Mouse (Mus musculus) CH12.LX (cell line): ENCODE measurements around the gene Gm10031. TPM values are rescaled to one million over a fixed set of nuclear protein-coding genes. Genes with fewer than 3 reads are reported as not detected.
A peak's percentile ranks its signal among the peaks of the same experiment; 100 is the strongest.

ENCODE experiments used
- DNase-seq: peaks from one replicate; pipeline ENCODE4 v3.0.0-alpha.2; 2013; ENCODE audit errors: extremely low read depth
- H3K27ac ChIP-seq: 2 replicates; pipeline ENCODE4 v1.5.1; 2012; ENCODE audit warnings: low read depth, mild to moderate bottlenecking, control low read depth, moderate library complexity; ENCODE audit not compliant: insufficient read depth
- H3K27me3 ChIP-seq: replicated peaks from 2 replicates; pipeline ENCODE3; 2012; ENCODE audit warnings: inconsistent platforms
- H3K36me3 ChIP-seq, 2 experiments: replicated peaks in 1 of 2; 2 replicates each; pipeline versions ENCODE3 to v1.6.1; 2012; ENCODE audit warnings: inconsistent platforms in 1 of 2, low read length in 1 of 2, mild to moderate bottlenecking in 1 of 2, mixed read lengths in 1 of 2, moderate library complexity in 1 of 2; ENCODE audit not compliant: control insufficient read depth in 1 of 2, insufficient read depth in 1 of 2
- H3K4me1 ChIP-seq, 2 experiments: 2 replicates each; pipeline ENCODE4 v1.6.1; 2012; ENCODE audit warnings: inconsistent platforms in 1 of 2, moderate library complexity in 1 of 2; ENCODE audit not compliant: insufficient read depth in 2 of 2, control insufficient read depth in 1 of 2
- H3K4me2 ChIP-seq: 2 replicates; pipeline ENCODE4 v1.6.1; 2012; ENCODE audit warnings: low read depth, mild to moderate bottlenecking, control low read depth; ENCODE audit not compliant: poor library complexity, insufficient read depth, severe bottlenecking
- H3K4me3 ChIP-seq, 3 experiments: fragments of 150-350 bp in 1 of 3; sonication (generic) in 1 of 3; replicated peaks in 1 of 3; 2 replicates each; pipeline versions ENCODE3 to v1.5.1; 2011 to 2012; ENCODE audit warnings: low read depth in 2 of 3, low read length in 2 of 3, mild to moderate bottlenecking in 2 of 3, moderate library complexity in 2 of 3, control low read depth in 1 of 3, improper control_type of control experiment in 1 of 3, inconsistent platforms in 1 of 3, mixed read lengths in 1 of 3; ENCODE audit not compliant: poor library complexity in 1 of 3
- H3K79me2 ChIP-seq: replicated peaks from 2 replicates; pipeline ENCODE4 v1.6.1; 2012; ENCODE audit warnings: mild to moderate bottlenecking, moderate library complexity; ENCODE audit not compliant: control insufficient read depth, poor library complexity, insufficient read depth, severe bottlenecking; ENCODE audit errors: extremely low read depth
- H3K9ac ChIP-seq: 2 replicates; pipeline ENCODE4 v1.6.1; 2012; ENCODE audit warnings: low read depth, mild to moderate bottlenecking, control low read depth, moderate library complexity; ENCODE audit not compliant: insufficient read depth
- H3K9me3 ChIP-seq: replicated peaks from 2 replicates; pipeline ENCODE3; 2012; ENCODE audit warnings: low read length, inconsistent platforms, mixed read lengths
- CHD2 ChIP-seq: IDR thresholded peaks from 2 replicates; pipeline ENCODE4 v1.6.1; 2011; ENCODE audit warnings: low read length, improper control_type of control experiment
- CTCF ChIP-seq, 2 experiments: IDR thresholded peaks in 1 of 2; conservative IDR thresholded peaks in 1 of 2; 2 replicates each; pipeline ENCODE4 v1.5.1; 2011 to 2012; ENCODE audit warnings: low read depth in 2 of 2, low read length in 2 of 2, improper control_type of control experiment in 1 of 2, inconsistent platforms in 1 of 2, mild to moderate bottlenecking in 1 of 2, moderate library complexity in 1 of 2
- E2F4 ChIP-seq: IDR thresholded peaks from 2 replicates; pipeline ENCODE4 v1.6.1; 2011; ENCODE audit warnings: low read depth, low read length, improper control_type of control experiment; ENCODE audit not compliant: insufficient replicate concordance
- ETS1 ChIP-seq: conservative IDR thresholded peaks from 2 replicates; pipeline ENCODE4 v1.6.1; 2012; ENCODE audit warnings: low read depth, mild to moderate bottlenecking, inconsistent platforms, low read length, improper control_type of control experiment, moderate library complexity
- IRF4 ChIP-seq: IDR thresholded peaks from 2 replicates; pipeline ENCODE4 v1.6.1; 2014; ENCODE audit warnings: low read depth, mild to moderate bottlenecking, inconsistent platforms, low read length, improper control_type of control experiment
- KAT2A ChIP-seq: IDR thresholded peaks from 2 replicates; pipeline ENCODE4 v1.6.1; 2012; ENCODE audit warnings: low read length, improper control_type of control experiment, inconsistent platforms; ENCODE audit not compliant: insufficient replicate concordance
- MAX ChIP-seq: IDR thresholded peaks from 2 replicates; pipeline ENCODE4 v1.6.1; 2011; ENCODE audit warnings: low read length, improper control_type of control experiment
- MAZ ChIP-seq: IDR thresholded peaks from 2 replicates; pipeline ENCODE4 v1.6.1; 2012; ENCODE audit warnings: low read depth, mild to moderate bottlenecking, inconsistent platforms, low read length, improper control_type of control experiment, moderate library complexity
- MXI1 ChIP-seq: IDR thresholded peaks from 2 replicates; pipeline ENCODE4 v1.6.1; 2011; ENCODE audit warnings: mild to moderate bottlenecking, low read depth, low read length, improper control_type of control experiment
- NELFE ChIP-seq: IDR thresholded peaks from 2 replicates; pipeline ENCODE4 v1.6.1; 2011; ENCODE audit warnings: low read depth, low read length, improper control_type of control experiment
- NRF1 ChIP-seq: IDR thresholded peaks from 2 replicates; pipeline ENCODE4 v1.6.1; 2014; ENCODE audit warnings: low read depth, mild to moderate bottlenecking, inconsistent platforms, low read length, improper control_type of control experiment, moderate library complexity
- PAX5 ChIP-seq: IDR thresholded peaks from 2 replicates; pipeline ENCODE4 v1.6.1; 2012; ENCODE audit warnings: low read length, inconsistent platforms, mixed read lengths
- POLR2AphosphoS2 ChIP-seq: IDR thresholded peaks from 2 replicates; pipeline ENCODE4 v1.6.1; 2011; ENCODE audit warnings: low read depth, low read length, improper control_type of control experiment
- SIN3A ChIP-seq: IDR thresholded peaks from 2 replicates; pipeline ENCODE4 v1.6.1; 2012; ENCODE audit warnings: low read length, improper control_type of control experiment, inconsistent platforms
- TBP ChIP-seq: conservative IDR thresholded peaks from 2 replicates; pipeline ENCODE4 v1.6.1; 2011; ENCODE audit warnings: low read depth, low read length, improper control_type of control experiment
- TCF12 ChIP-seq: IDR thresholded peaks from 2 replicates; pipeline ENCODE4 v1.6.1; 2014; ENCODE audit warnings: low read depth, mild to moderate bottlenecking, inconsistent platforms, low read length, improper control_type of control experiment
- USF2 ChIP-seq: conservative IDR thresholded peaks from 2 replicates; pipeline ENCODE4 v1.6.1; 2011; ENCODE audit warnings: low read depth, low read length, improper control_type of control experiment
- ZC3H11A ChIP-seq: IDR thresholded peaks from 2 replicates; pipeline ENCODE4 v1.6.1; 2012; ENCODE audit warnings: low read depth, mild to moderate bottlenecking, inconsistent platforms, low read length, improper control_type of control experiment
- ZNF384 ChIP-seq: IDR thresholded peaks from 2 replicates; pipeline ENCODE4 v1.6.1; 2012; ENCODE audit warnings: low read depth, low read length, improper control_type of control experiment, inconsistent platforms
- dilution Hi-C: fragments of 300-500 bp; cut with MboI; formaldehyde crosslinking; loops from 2 replicates; pipeline ENCODE4 v1.14.3; 2020; ENCODE audit warnings: low sequenced_read_pairs; ENCODE audit not compliant: extremely low pct_unique_long_range_greater_than_20kb, extremely low pct_ligation_motif_present
- in situ Hi-C: fragments of 300-500 bp; cut with MboI; formaldehyde crosslinking; loops from 3 replicates; pipeline ENCODE4 v1.14.3; 2019; ENCODE audit warnings: low sequenced_read_pairs, low pct_ligation_motif_present, low pct_unique_long_range_greater_than_20kb, mixed read lengths
- polyA plus RNA-seq: library from polyadenylated mRNA; unstranded; fragments of >175 nt; gene quantifications from 2 replicates; pipeline ENCODE4 v1.2.1, GENCODE M21; 2012; ENCODE audit warnings: low read depth; ENCODE audit not compliant: insufficient read length
- total RNA-seq, 2 experiments: library from RNA; depleted of rRNA; stranded (reverse); fragments of 300-350 nt in 1 of 2; fragments of >200 nt in 1 of 2; gene quantifications; 2 replicates each; pipeline ENCODE4 v1.2.3; 2012 to 2014

Gene Gm10031
- total and polyA plus RNA-seq, 3 experiments = 15.2 to 44.8 (median 22.8) TPM

DNA sequence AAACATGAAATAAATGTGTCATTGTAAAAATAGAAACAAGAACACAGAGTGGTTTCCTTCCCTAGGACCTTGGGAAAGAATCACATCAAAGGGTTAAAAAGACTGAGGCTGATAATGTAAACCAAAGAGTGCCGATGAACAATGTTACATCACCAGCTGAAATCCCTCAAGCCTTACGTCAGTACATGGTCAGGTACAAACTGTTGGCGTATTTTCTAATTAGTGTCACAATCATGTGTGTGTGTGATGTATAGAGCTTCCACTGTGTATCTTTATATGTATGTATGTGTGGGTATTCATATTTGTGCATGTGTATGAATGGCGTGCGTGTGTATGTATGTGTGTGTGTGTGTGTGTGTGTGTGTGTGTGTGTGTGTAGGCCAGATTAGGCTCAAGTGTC, 26.9 kb upstream of the Gm10031 start:
- dilution Hi-C loops (no loop called here), in situ Hi-C loops (no loop called here)
- TF ChIP-seq CHD2 (no peak), TCF12 (no peak), ZNF384 (no peak), SIN3A (no peak), PAX5 (no peak), ZC3H11A (no peak)
- Histone ChIP-seq H3K27ac (no peak overlapping the region), H3K9ac (no peak overlapping the region), H3K36me3 (no peaks in the 10 kb centered on the region), H3K79me2 (no peaks in the 10 kb centered on the region), H3K4me2 (no peak overlapping the region), H3K9me3 (no peaks in the 10 kb centered on the region), H3K4me1 (peaks cover 0 to 8% of the 10 kb centered on the region in 2 experiments; a peak in 1 of 4 replicates), H3K27me3 (no peaks in the 10 kb centered on the region), H3K4me3 (no peak overlapping the region)
- DNase-seq = no peak

DNA sequence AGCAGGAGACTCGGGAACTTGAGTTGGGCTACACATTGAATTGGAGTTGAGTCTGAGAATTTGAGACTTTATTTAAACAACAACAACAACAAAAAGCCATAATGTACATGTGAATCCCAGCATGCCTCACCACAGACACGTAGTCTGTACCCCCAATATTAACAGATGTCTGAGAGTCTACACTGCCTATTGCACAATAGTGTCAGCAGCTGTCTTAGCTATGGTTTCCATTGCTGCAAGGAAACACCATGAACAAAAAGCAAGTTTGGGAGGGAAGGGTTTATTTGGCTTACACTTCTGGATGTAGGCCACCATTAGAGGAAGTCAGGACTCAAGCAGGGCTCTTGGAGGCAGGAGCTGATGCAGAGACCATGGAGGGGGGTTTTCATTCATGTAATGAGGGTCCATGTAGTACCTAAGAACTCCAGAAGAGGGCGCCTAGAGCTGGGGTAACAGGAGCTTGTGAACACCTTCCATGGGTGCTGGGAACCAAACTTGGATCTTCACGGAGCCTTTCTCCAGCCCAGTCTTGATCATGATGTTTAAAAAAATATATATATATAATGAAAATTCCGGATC, 18.8 kb upstream of the Gm10031 start:
- in situ Hi-C loops (no loop called here), dilution Hi-C loops (no loop called here)
- TF ChIP-seq KAT2A = no peak
- TF ChIP-seq CTCF (conservative IDR thresholded peaks at IDR 0.05 in 1 of 2, IDR thresholded peaks at IDR 0.05 in 1 of 2; ENCODE audit: low read depth in 2 of 2, low read length in 2 of 2) = peak; percentile 22 to 34; a peak in 2 of 4 replicates
- H3K9ac ChIP-seq = no peak overlapping the region
- no peaks in the 10 kb centered on the region for H3K79me2 ChIP-seq
- H3K9me3 ChIP-seq = peaks cover 4% of the 10 kb centered on the region
- no peak for DNase-seq
- no peaks in the 10 kb centered on the region for H3K36me3 ChIP-seq
- no peaks in the 10 kb centered on the region for H3K27me3 ChIP-seq
- H3K4me1 ChIP-seq = no peaks in the 10 kb centered on the region
- no peak overlapping the region for H3K27ac ChIP-seq
- H3K4me2 ChIP-seq = no peak overlapping the region
- H3K4me3 ChIP-seq = no peak overlapping the region

DNA sequence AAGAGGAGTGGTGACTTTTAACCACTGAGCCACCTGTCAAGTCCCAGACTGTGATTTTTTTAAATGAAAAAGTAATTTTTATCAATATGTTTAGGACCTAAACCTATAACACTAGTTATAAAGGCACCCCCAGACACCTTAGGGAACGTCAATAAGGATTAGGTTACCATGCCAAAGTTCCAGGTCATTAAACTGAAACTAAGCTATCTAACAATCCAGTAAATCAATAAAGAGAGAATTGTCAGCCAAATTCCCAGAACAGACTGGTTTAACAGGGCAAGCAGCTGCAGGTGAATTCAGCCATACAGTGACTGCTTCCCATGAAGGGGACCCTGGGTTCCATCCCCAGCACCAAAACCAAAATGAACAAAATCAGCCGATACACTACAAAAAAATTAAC, 17.9 kb upstream of the Gm10031 start:
- Histone ChIP-seq H3K4me2 (no peak overlapping the region), H3K27ac (no peak overlapping the region), H3K27me3 (no peaks in the 10 kb centered on the region), H3K36me3 (no peaks in the 10 kb centered on the region)
- in situ Hi-C loops (no loop called here), dilution Hi-C loops (no loop called here)
- TF ChIP-seq POLR2AphosphoS2 = no peak
- TF ChIP-seq NRF1 = no peak
- TF ChIP-seq IRF4 = no peak
- no peak for TF ChIP-seq USF2
- TF ChIP-seq E2F4 = no peak
- no peak for TF ChIP-seq ZC3H11A
- TF ChIP-seq NELFE = no peak
- TF ChIP-seq TBP = no peak
- no peak for TF ChIP-seq MAZ
- no peak for TF ChIP-seq MXI1
- TF ChIP-seq MAX = no peak
- no peak for TF ChIP-seq ETS1
- TF ChIP-seq, all 38 proteins: peak for 0
- Histone ChIP-seq H3K4me1 (no peaks in the 10 kb centered on the region), H3K79me2 (no peaks in the 10 kb centered on the region), H3K9me3 (peaks cover 4% of the 10 kb centered on the region), H3K9ac (no peak overlapping the region), H3K4me3 (no peak overlapping the region)
- no peak for DNase-seq
